ENCODE assay signal across 28 mouse cellular contexts in genomic region chr6:72176004-72176403, GRCm38 (mm10). TPM values are rescaled to one million over a fixed set of nuclear protein-coding genes. Genes with fewer than 3 reads are reported as not detected.
"Had no signal": no experiment of that assay in that cellular context is flagged by ENCODE, and none has a peak within 500 bp of the region (broad histone marks: within the 10 kb centered on the region; RNA-seq: fewer than 3 reads in every experiment).

No protein-coding gene starts in this region.

- DNase-seq: forebrain, postnatal 0 days; gastrocnemius, postnatal 14 days; gastrocnemius, postnatal 36 days; heart, adult 11 months; heart, adult 2 months; heart, postnatal 14 days; heart, postnatal 36 days; kidney, adult 11 months; kidney, adult 2 months; kidney, adult 9 months; kidney, postnatal 14 days; kidney, postnatal 36 days; layer of hippocampus, postnatal 36 days; left cerebral cortex, postnatal 4 days had no signal

- H3K9ac ChIP-seq: forebrain, postnatal 0 days; heart, embryonic 13.5 days; heart, embryonic 15.5 days; hindbrain, embryonic 12.5 days; hindbrain, embryonic 15.5 days; kidney, embryonic 15.5 days; limb, embryonic 13.5 days; limb, embryonic 15.5 days; liver, embryonic 12.5 days; liver, embryonic 14.5 days had no signal

- ATAC-seq: forebrain, postnatal 0 days; hindbrain, postnatal 0 days; intestine, embryonic 16.5 days; liver, embryonic 12.5 days had no signal

- H3K4me2 ChIP-seq: heart, embryonic 11.5 days; heart, embryonic 13.5 days; heart, embryonic 15.5 days; hindbrain, embryonic 12.5 days; hindbrain, embryonic 15.5 days; kidney, embryonic 15.5 days; limb, embryonic 13.5 days; limb, embryonic 15.5 days; liver, embryonic 12.5 days had no signal

- H3K36me3 ChIP-seq: heart, embryonic 13.5 days; heart, embryonic 15.5 days; hindbrain, embryonic 12.5 days; hindbrain, embryonic 15.5 days; kidney, embryonic 15.5 days; limb, embryonic 13.5 days; limb, embryonic 15.5 days; liver, embryonic 12.5 days had no signal

- H3K4me3 ChIP-seq: heart, adult 2 months; heart, embryonic 13.5 days; heart, embryonic 15.5 days; hindbrain, embryonic 12.5 days; hindbrain, embryonic 15.5 days; kidney, embryonic 15.5 days; limb, embryonic 13.5 days; limb, embryonic 15.5 days; liver, embryonic 12.5 days had no signal

- H3K27me3 ChIP-seq: heart, embryonic 13.5 days; heart, embryonic 15.5 days; hindbrain, embryonic 12.5 days; hindbrain, embryonic 15.5 days; kidney, embryonic 15.5 days; limb, embryonic 13.5 days; limb, embryonic 15.5 days had no signal

- H3K4me1 ChIP-seq: hindbrain, embryonic 12.5 days; hindbrain, embryonic 15.5 days; limb, embryonic 13.5 days; limb, embryonic 15.5 days had no signal

- H3K27ac ChIP-seq: heart, adult 2 months; heart, embryonic 13.5 days; heart, embryonic 15.5 days; hindbrain, embryonic 12.5 days; hindbrain, embryonic 15.5 days; hindbrain, postnatal 0 days; kidney, embryonic 15.5 days; kidney, postnatal 0 days; limb, embryonic 13.5 days; limb, embryonic 15.5 days; liver, embryonic 12.5 days; liver, embryonic 14.5 days had no signal

- H3K9me3 ChIP-seq: heart, embryonic 13.5 days; heart, embryonic 15.5 days; hindbrain, embryonic 12.5 days; hindbrain, embryonic 15.5 days; kidney, embryonic 15.5 days; limb, embryonic 13.5 days; limb, embryonic 15.5 days; liver, embryonic 12.5 days had no signal

RNA-seq across cellular contexts. Expression of gene Atoh8, which starts 59.4 kb away (rescaled TPM):
- total RNA-seq: hematopoietic stem cell, adult 5-6 weeks had no signal
